Mouse (Mus musculus): Measurements from ENCODE around the gene Klc1. TPM values are rescaled to one million over a fixed set of nuclear protein-coding genes. Genes with fewer than 3 reads are reported as not detected.

The Klc1 gene
- polyA plus RNA-seq, 1 experiment, result 135 TPM

DNA sequence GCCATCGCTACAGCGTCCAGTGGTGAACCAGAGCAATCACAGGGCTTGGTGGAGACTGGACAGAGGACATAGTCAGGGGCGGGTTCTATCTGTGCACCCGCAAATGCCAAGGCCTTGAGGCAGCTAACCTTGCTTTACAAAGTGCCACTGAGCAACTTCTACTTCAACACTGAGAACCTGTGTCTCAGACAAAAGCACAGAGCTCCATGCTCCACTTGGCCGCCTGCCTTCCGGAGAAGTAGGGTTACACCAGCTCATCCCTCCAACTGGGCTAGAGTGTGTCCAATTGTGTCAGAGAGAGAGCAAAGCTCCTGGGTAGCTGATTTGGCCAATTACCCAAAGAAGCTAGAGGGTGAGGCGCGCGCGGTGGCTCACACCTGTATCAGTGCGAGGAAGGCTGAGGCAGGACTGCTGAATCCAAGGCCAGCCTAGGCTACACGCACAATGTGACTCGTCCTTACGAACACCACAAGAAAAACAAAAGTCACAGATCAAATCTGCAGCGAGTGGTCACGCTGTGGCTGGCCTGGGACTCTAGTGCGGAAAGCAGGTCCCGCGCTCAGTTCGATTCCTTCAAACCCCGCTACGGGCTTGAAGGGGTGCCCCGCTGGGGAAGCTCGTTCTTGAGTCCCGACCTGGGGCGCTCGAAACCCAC, 54.6 kb downstream of the Klc1 start:
- H3K27ac ChIP-seq (ENCODE audit: insufficient read depth, low read depth, low read length), result no peak overlapping the region
- 5% methylated on average over 27 of the region's 27 CpGs for WGBS
- H3K4me3 ChIP-seq (ENCODE audit: insufficient read depth, low read depth, low read length), result peak overlapping the region; percentile 58
- TF ChIP-seq CTCF (IDR thresholded peaks at IDR 0.05; ENCODE audit: insufficient read depth, low read depth, low read length) (no peak), POLR2A (IDR thresholded peaks at IDR 0.05; ENCODE audit: insufficient read depth, low read depth, low read length) (no peak)
- H3K4me1 ChIP-seq (ENCODE audit: control insufficient read depth, insufficient read depth, low read length), result peaks cover 44% of the 10 kb centered on the region

DNA sequence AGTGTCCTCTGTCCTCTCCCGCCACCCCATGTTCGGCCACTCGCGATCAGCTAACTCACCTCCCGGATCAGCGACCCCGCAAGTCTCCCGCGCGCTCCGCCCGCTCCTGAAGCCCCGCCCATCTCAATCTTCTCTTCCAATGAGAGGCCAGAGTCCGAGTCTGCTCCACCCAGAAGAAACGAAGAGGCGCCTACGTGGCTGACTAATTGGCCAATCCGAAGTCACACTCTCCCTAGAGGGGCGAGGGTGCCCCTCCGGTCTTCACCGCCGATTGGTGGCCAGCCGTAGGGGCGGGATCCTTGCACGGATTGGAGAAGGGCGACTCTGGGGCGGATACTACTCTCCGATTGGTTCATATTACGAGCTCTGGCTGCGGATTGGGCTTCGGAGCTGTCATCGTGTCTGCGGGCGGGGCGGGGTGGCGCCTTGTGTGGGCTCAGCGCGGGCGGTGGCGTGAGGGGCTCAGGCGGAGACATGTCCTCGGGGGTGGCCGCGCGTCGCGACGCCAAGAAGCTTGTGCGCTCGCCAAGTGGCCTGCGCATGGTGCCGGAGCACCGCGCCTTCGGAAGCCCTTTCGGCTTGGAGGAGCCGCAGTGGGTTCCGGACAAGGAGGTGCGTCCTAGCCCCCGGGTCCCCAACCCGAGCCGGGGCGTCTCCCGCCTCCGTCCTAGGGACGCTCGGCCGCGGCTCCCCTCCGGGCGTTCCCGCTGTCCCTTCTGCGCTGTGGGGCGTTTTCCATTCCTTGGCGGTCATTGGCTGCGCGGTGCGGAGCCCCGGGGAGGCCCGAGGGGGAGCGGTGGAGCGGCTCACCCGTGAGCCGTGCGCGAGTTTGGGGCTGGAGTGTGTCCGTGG, 55.3 kb downstream of the Klc1 start, which contains the start of the genes Xrcc3 and Zfyve21:
Xrcc3 (minus strand) TSS at position 108 of the 852 bp plus-strand sequence.
Zfyve21 (plus strand) TSS at position 405 of the 852 bp plus-strand sequence.
- H3K4me3 ChIP-seq (ENCODE audit: insufficient read depth, low read depth, low read length), result peak within 1 kb of the TSS; percentile 65
- peak within 1 kb of the TSS; percentile 11 for H3K27ac ChIP-seq (ENCODE audit: insufficient read depth, low read depth, low read length)
- H3K4me1 ChIP-seq (ENCODE audit: control insufficient read depth, insufficient read depth, low read length), result peaks cover 42% of the 10 kb centered on the region
- TF ChIP-seq POLR2A (IDR thresholded peaks at IDR 0.05; ENCODE audit: insufficient read depth, low read depth, low read length) (peak; percentile 70), CTCF (IDR thresholded peaks at IDR 0.05; ENCODE audit: insufficient read depth, low read depth, low read length) (no peak)
- under 1% methylated on average over 87 of the region's 87 CpGs for WGBS

DNA sequence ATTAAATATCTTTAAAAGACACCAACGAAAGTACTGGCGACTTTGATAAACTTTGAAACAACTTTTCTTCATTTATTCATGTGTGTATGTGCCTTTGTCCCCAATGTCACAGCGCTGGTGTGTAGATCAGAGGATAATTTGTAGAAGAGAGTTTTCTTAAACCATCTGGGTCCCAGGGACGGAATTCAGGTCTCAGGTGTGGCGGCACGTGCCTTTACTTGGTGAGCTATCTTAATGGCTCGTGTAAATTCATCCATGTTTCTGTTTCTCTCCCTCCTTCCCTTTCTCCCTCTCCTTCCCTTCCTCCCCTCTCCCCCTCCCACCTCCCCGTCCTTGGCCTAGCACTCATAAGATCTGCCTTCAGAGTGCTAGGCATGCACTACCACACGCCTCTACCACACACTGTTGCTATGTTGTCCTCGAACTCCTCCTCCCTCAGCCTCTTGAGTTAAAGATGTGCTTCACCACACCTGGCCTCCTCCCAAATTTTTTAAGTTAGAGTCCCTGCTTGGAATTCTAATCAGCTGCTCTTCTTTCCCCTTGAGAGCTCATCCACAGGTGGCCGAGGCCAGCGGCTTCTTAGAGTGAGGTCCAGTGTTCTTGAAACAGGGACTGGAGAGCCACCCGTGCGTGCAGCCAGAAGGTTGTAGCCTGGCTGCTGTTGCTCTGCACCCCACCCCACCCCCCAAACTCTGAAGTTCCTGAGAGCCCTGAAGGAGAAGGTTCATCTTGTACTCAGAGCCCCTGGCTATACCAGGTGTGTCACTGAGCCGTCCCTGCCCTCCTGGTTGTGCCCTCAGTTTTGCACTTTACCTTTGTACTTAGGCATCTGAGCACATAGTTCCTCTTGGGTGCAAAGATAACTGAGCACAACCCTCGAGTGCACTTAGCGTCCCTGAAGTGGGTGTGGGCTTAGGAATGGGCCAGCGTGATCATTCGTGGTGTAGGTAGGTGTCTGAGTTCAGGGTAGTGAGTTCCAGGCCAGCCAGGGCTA, 56.4 kb downstream of the Klc1 start:
- H3K4me3 ChIP-seq (ENCODE audit: insufficient read depth, low read depth, low read length), result peak overlapping the region; percentile 65; the same call in 1 of the 2 replicates
- H3K27ac ChIP-seq (ENCODE audit: insufficient read depth, low read depth, low read length), result no peak overlapping the region
- no peak for TF ChIP-seq CTCF (IDR thresholded peaks at IDR 0.05; ENCODE audit: insufficient read depth, low read depth, low read length)
- no peak for TF ChIP-seq POLR2A (IDR thresholded peaks at IDR 0.05; ENCODE audit: insufficient read depth, low read depth, low read length)
- WGBS, result 27% methylated on average over 19 of the region's 19 CpGs
- peaks cover 34% of the 10 kb centered on the region for H3K4me1 ChIP-seq (ENCODE audit: control insufficient read depth, insufficient read depth, low read length)

DNA sequence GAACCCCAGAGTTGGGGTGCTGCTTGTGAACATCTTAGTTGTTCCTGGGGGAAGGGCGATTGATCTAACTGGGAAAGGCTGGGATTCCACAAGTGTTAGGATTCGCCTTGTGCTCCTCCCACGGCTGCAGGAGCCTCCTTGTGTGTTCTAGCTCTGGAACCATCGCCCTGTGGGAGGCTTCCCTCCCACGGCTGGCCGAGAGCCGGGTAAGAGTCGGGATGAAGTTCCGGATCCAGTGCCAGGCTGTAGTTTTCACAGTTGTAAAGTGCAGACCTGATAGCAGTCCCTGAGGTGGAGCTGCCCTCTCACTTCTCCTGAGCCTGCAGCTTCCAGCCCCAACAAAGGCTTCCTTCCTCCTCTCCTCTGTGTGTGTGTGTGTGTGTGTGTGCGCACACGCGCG, 57.9 kb downstream of the Klc1 start:
- WGBS, result 43% methylated on average over 13 of the region's 13 CpGs
- Histone ChIP-seq H3K4me1 (ENCODE audit: control insufficient read depth, insufficient read depth, low read length) (peaks cover 32% of the 10 kb centered on the region), H3K27ac (ENCODE audit: insufficient read depth, low read depth, low read length) (no peak overlapping the region), H3K4me3 (ENCODE audit: insufficient read depth, low read depth, low read length) (no peak overlapping the region)
- TF ChIP-seq POLR2A (IDR thresholded peaks at IDR 0.05; ENCODE audit: insufficient read depth, low read depth, low read length) (no peak), CTCF (IDR thresholded peaks at IDR 0.05; ENCODE audit: insufficient read depth, low read depth, low read length) (no peak)

DNA sequence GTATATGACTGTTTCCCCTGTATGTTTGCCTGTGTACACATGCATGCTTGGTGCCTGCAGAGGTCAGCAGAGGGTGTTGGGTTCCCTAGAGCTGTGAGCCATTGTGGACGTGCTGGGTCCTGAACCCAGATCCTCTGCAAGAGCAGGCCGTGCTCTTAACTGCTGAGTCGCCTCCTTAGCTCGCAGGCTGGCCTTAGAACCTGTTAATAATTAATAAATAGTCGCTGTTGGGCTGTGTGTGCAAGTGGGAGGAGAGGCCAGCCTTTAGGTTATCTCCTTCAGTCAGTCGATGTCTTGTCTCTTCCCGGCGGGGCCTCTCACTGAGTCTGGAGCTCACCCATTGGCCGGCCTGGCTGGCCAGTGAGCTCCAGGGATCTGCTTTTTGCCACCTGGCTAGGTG, 58.3 kb downstream of the Klc1 start:
- no peak for TF ChIP-seq POLR2A (IDR thresholded peaks at IDR 0.05; ENCODE audit: insufficient read depth, low read depth, low read length)
- no peak for TF ChIP-seq CTCF (IDR thresholded peaks at IDR 0.05; ENCODE audit: insufficient read depth, low read depth, low read length)
- peaks cover 35% of the 10 kb centered on the region for H3K4me1 ChIP-seq (ENCODE audit: control insufficient read depth, insufficient read depth, low read length)
- no peak overlapping the region for H3K27ac ChIP-seq (ENCODE audit: insufficient read depth, low read depth, low read length)
- no peak overlapping the region for H3K4me3 ChIP-seq (ENCODE audit: insufficient read depth, low read depth, low read length)
- 83% methylated on average over 9 of the region's 9 CpGs for WGBS

DNA sequence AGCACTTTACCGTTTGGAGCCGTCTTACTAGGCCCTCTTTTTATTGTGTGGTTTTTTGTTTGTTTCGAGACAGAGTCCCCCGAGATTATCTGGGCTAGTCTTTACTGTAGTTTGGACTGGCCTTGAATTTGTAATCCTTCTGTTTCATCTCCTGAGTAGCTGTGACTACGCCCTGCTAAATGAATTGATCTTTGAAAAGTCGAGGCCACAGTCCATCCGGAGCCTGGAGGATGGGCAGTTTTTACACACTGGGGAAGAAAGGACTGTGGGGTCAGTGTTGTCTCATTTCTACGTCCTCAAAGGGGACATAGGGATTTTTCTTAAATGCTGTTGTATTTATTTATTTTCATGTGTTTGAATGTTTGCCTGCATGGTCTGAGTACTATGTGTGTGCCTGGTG, 59.3 kb downstream of the Klc1 start:
- Histone ChIP-seq H3K4me3 (ENCODE audit: insufficient read depth, low read depth, low read length) (no peak overlapping the region), H3K4me1 (ENCODE audit: control insufficient read depth, insufficient read depth, low read length) (peaks cover 36% of the 10 kb centered on the region), H3K27ac (ENCODE audit: insufficient read depth, low read depth, low read length) (no peak overlapping the region)
- 84% methylated on average over 8 of the region's 8 CpGs for WGBS
- TF ChIP-seq POLR2A (IDR thresholded peaks at IDR 0.05; ENCODE audit: insufficient read depth, low read depth, low read length), result no peak
- TF ChIP-seq CTCF (IDR thresholded peaks at IDR 0.05; ENCODE audit: insufficient read depth, low read depth, low read length), result no peak

DNA sequence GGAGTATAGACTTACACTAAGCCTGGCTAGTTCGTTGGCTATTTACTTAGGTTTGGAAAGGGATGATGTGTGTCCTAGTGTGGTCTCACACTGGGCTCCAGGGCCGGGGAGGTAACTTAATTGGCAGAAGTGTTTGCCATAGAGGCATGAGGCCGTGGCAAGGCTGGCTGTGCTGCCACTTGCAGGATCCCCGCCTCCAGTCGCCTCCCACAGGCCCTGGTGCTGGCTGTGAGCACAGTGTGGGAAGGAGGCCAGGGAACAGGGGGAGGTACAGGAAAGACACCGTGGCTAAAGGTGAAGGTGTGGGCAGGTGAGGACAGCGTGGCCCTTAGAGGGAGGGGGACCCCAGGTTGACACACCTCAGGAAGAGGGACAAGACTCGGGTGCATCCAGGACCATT, 61.3 kb downstream of the Klc1 start:
- WGBS, result 43% methylated on average over 8 of the region's 8 CpGs
- no peak overlapping the region for H3K4me3 ChIP-seq (ENCODE audit: insufficient read depth, low read depth, low read length)
- peaks cover 31% of the 10 kb centered on the region for H3K4me1 ChIP-seq (ENCODE audit: control insufficient read depth, insufficient read depth, low read length)
- TF ChIP-seq POLR2A (IDR thresholded peaks at IDR 0.05; ENCODE audit: insufficient read depth, low read depth, low read length) (no peak), CTCF (IDR thresholded peaks at IDR 0.05; ENCODE audit: insufficient read depth, low read depth, low read length) (no peak)
- no peak overlapping the region for H3K27ac ChIP-seq (ENCODE audit: insufficient read depth, low read depth, low read length)

DNA sequence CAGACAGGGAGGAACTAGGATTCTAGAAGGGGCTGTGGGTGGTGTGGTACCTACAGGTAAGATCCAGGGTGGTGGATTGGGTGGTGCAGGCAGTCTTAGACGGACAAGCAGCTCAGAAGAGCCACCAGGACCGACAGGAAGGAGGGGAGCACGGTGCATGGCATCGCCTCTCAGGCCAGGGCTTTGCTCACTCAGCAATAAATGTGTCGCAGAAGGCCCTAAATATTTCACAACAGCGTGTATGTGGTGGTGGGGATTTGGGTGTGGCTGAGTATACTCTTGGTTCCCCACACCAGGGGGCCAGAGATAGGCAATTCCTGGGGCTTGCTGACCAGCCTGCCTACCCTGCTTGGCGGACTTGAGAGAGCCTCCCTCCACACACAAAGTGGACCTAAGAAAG, 62.1 kb downstream of the Klc1 start:
- Histone ChIP-seq H3K4me1 (ENCODE audit: control insufficient read depth, insufficient read depth, low read length) (peaks cover 24% of the 10 kb centered on the region), H3K4me3 (ENCODE audit: insufficient read depth, low read depth, low read length) (no peak overlapping the region), H3K27ac (ENCODE audit: insufficient read depth, low read depth, low read length) (no peak overlapping the region)
- WGBS, result 93% methylated on average over 7 of the region's 7 CpGs
- TF ChIP-seq POLR2A (IDR thresholded peaks at IDR 0.05; ENCODE audit: insufficient read depth, low read depth, low read length) (no peak), CTCF (IDR thresholded peaks at IDR 0.05; ENCODE audit: insufficient read depth, low read depth, low read length) (no peak)
